ENCODE assay signal across 12 mouse cellular contexts in the genomic region with DNA sequence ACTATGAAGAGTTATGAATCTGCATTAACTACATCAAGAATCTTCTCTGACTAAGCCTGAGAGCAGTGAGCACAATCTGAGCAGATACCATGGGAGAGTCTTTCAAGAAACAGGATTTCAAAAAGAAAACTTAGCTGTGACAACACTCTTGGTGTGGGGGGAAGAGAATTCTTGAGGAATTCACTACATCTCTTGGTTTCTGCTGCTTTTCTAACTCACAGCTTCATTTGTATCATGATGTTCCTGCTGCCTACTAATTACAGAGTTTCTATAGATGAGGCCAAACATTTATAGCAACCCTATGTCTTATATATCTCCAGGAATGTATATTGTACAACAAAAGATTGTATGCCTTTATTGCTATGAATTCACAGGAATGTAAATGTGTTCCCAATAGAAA.
"Had no signal": no experiment of that assay in that cellular context is flagged by ENCODE, and none has a peak within 500 bp of the region (broad histone marks: within the 10 kb centered on the region; RNA-seq: fewer than 3 reads in every experiment).

No protein-coding gene starts in this region.

- DNase-seq: retina, postnatal 1 day; right cerebral cortex, adult 18-20 months; right cerebral cortex, postnatal 14 days; right cerebral cortex, postnatal 25 days; right cerebral cortex, postnatal 4 days; spleen, adult 18-20 months; thymus, adult 18-20 months; thymus, adult 2 months; thymus, postnatal 14 days; thymus, postnatal 25 days; thymus, postnatal 36 days; thymus, postnatal 4 days had no signal
